Mouse (Mus musculus): ENCODE data around the gene Mfsd11. TPM values are rescaled to one million over a fixed set of nuclear protein-coding genes. Genes with fewer than 3 reads are reported as not detected.
A peak's percentile ranks its signal among the peaks of the same experiment; 100 is the strongest.

The Mfsd11 gene
- polyA plus RNA-seq, 1 experiment from 2014 or later, result 51.2 TPM

GRCm38 (mm10) chr11:116871538-116871937, 19.3 kb downstream of the Mfsd11 start:
- H3K4me3 ChIP-seq, result no peak overlapping the region
- H3K4me1 ChIP-seq, result no peaks in the 10 kb centered on the region
- WGBS, result 80% methylated on average over 9 of the region's 9 CpGs
- no peak overlapping the region for H3K4me2 ChIP-seq (replicated peaks)
- H3K9ac ChIP-seq, result no peak overlapping the region
- no peak for ATAC-seq (ENCODE audit: insufficient number of reproducible peaks, insufficient read depth, low FRiP score, low TSS enrichment)
- H3K27ac ChIP-seq, result no peak overlapping the region
- no peaks in the 10 kb centered on the region for H3K9me3 ChIP-seq
- H3K36me3 ChIP-seq, result peaks cover 56% of the 10 kb centered on the region
- no peaks in the 10 kb centered on the region for H3K27me3 ChIP-seq

- Histone ChIP-seq H3K4me1 (no peaks in the 10 kb centered on the region), H3K27me3 (no peaks in the 10 kb centered on the region), H3K9ac (no peak overlapping the region), H3K9me3 (no peaks in the 10 kb centered on the region), H3K27ac (no peak overlapping the region), H3K36me3 (peaks cover 43% of the 10 kb centered on the region), H3K4me2 (replicated peaks) (no peak overlapping the region), H3K4me3 (no peak overlapping the region)
- WGBS, result 72% methylated on average over 20 of the region's 20 CpGs
- ATAC-seq (ENCODE audit: insufficient number of reproducible peaks, insufficient read depth, low FRiP score, low TSS enrichment), result no peak
Measured at GRCm38 (mm10) chr11:116873987-116874386, 21.7 kb downstream of the Mfsd11 start.

DNA sequence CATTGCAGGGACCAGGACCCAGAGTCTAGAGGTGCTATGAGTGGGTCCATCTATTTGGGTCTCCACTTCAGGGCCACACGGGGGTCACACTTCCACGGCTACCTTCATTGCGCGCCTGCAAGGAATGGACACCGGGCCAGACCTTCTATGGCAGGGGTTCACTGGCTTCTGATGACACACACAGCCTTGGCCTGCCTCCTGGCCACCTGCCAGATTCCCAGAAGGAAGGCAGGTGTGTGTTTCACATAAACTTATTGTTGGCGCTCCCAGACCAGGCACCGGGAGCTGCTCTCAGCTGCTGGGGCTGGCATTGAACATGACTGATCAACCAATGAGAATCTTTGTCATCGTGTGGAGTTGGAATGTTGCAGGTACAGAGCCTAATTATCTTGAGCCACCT, 26.2 kb downstream of the Mfsd11 start:
- no peak overlapping the region for H3K27ac ChIP-seq
- no peaks in the 10 kb centered on the region for H3K4me1 ChIP-seq
- no peaks in the 10 kb centered on the region for H3K9me3 ChIP-seq
- no peak overlapping the region for H3K9ac ChIP-seq
- H3K27me3 ChIP-seq, result no peaks in the 10 kb centered on the region
- H3K4me2 ChIP-seq (replicated peaks), result no peak overlapping the region
- WGBS, result 91% methylated on average over 8 of the region's 8 CpGs
- no peak overlapping the region for H3K4me3 ChIP-seq
- ATAC-seq (ENCODE audit: insufficient number of reproducible peaks, insufficient read depth, low FRiP score, low TSS enrichment), result no peak
- H3K36me3 ChIP-seq, result peaks cover 18% of the 10 kb centered on the region

- Histone ChIP-seq H3K4me3 (no peak overlapping the region), H3K27me3 (no peaks in the 10 kb centered on the region), H3K9ac (no peak overlapping the region), H3K36me3 (no peaks in the 10 kb centered on the region), H3K9me3 (no peaks in the 10 kb centered on the region), H3K27ac (no peak overlapping the region), H3K4me1 (peaks cover 4% of the 10 kb centered on the region), H3K4me2 (replicated peaks) (no peak overlapping the region)
- 65% methylated on average over 7 of the region's 7 CpGs for WGBS
- ATAC-seq (ENCODE audit: insufficient number of reproducible peaks, insufficient read depth, low FRiP score, low TSS enrichment), result no peak
Measured at GRCm38 (mm10) chr11:116880839-116881238, 28.6 kb downstream of the Mfsd11 start.

DNA sequence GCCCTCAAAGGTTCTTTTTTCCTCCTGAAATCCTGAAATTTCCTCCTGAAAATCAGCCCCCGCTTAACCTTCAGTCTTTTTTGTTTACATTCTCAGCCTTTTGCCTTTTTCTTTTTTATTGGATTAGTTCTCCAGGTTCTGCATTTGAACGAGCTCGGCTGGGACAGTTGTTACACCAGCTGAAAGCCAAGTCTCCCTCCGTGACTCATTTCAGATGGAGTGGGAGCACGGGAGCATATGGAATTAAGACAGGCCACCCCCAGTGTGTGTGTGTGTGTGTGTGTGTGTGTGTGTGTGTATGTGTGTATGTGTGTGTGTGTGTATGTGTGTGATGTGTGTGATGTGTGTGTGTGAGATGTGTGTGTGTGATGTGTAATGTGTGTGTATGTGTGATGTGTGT, 29.2 kb downstream of the Mfsd11 start:
- whole genome bisulfite sequencing, result 63% methylated on average over 5 of the region's 5 CpGs
- Histone ChIP-seq H3K4me3 (no peak overlapping the region), H3K4me1 (peaks cover 8% of the 10 kb centered on the region), H3K4me2 (replicated peaks) (no peak overlapping the region), H3K27ac (no peak overlapping the region), H3K36me3 (no peaks in the 10 kb centered on the region), H3K27me3 (0 out of 2 replicates have a peak, but pooled peaks cover 3% of the 10 kb centered on the region), H3K9ac (no peak overlapping the region), H3K9me3 (no peaks in the 10 kb centered on the region)
- ATAC-seq (ENCODE audit: insufficient number of reproducible peaks, insufficient read depth, low FRiP score, low TSS enrichment), result no peak

DNA sequence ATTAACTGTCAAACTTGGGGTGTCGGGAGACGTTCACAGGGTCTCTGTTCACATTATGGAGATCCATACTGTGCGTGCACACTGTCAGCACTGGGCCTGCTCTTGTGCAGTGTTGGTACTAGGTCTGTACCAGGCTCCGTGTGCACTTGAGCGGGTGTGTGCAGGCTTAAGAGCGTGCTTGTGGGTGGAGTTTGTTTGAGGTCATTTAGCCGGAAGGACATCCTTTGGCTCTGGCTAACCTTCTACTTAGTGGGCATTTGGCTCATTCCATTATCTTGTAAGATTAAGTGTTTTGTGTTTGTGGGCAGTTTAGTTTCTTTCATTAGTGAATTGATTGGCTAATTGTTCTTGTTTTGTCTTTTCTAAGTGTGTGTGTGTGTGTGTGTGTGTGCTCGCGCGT, 30.2 kb downstream of the Mfsd11 start:
- Histone ChIP-seq H3K4me3 (no peak overlapping the region), H3K4me2 (replicated peaks) (no peak overlapping the region), H3K9ac (no peak overlapping the region), H3K27me3 (peaks cover 7% of the 10 kb centered on the region; the same call in 1 of the 2 replicates), H3K9me3 (no peaks in the 10 kb centered on the region), H3K27ac (no peak overlapping the region), H3K4me1 (peaks cover 8% of the 10 kb centered on the region), H3K36me3 (no peaks in the 10 kb centered on the region)
- WGBS, result 82% methylated on average over 10 of the region's 10 CpGs
- no peak for ATAC-seq (ENCODE audit: insufficient number of reproducible peaks, insufficient read depth, low FRiP score, low TSS enrichment)

DNA sequence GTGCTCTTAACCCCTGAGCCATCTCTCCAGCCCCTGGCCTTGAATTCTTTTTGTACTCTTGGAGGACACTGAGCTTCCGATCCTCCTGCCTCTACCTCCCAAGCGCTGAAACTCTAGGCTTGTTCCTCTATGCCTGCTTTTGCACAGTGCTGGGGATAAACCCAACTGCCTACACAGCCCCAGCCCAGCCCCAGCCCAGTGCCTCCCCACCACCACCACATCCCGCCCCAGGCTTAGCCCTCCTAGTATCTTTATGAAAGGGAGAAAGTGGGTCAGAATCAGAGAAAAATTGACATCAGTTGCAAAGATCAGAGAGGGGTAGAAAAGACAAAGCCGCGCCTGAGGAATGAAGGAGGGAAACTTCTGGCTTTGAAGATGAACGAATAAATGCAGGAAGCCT, 31.8 kb downstream of the Mfsd11 start:
- H3K9ac ChIP-seq, result no peak overlapping the region
- 84% methylated on average over 6 of the region's 6 CpGs for WGBS
- ATAC-seq (ENCODE audit: insufficient number of reproducible peaks, insufficient read depth, low FRiP score, low TSS enrichment), result no peak
- H3K9me3 ChIP-seq, result no peaks in the 10 kb centered on the region
- peaks cover 7% of the 10 kb centered on the region; the same call in 1 of the 2 replicates for H3K27me3 ChIP-seq
- no peak overlapping the region for H3K27ac ChIP-seq
- H3K36me3 ChIP-seq, result no peaks in the 10 kb centered on the region
- H3K4me1 ChIP-seq, result peaks cover 8% of the 10 kb centered on the region
- no peak overlapping the region for H3K4me2 ChIP-seq (replicated peaks)
- H3K4me3 ChIP-seq, result no peak overlapping the region

GRCm38 (mm10) chr11:116885275-116886151, 33.3 kb downstream of the Mfsd11 start:
- WGBS, result 3% methylated on average over 26 of the region's 28 CpGs

DNA sequence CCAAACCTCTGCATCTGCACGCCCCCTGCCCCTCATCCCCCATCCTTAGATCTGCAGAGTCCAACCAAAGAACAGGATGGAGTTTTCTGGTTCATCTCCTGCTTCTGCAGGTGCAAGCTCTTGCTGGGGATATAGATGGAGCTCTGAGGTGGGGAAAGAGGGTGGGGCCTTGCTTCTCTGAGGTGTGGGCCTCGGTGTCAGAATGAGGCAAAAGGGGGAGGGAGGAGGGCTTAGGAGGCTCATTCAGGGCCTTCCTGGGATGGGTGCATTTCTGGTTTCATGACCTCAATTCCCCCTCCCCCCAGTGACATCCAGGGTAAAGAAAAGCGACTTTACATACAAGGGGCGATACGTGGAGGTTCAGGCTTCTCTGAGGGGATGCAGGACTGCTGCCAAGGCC, 34.9 kb downstream of the Mfsd11 start:
- Histone ChIP-seq H3K27me3 (peaks cover 10% of the 10 kb centered on the region; the same call in 1 of the 2 replicates), H3K4me3 (no peak overlapping the region)

More at GRCm38 (mm10) chr11:116885275-116886151, 33.3 kb downstream of the Mfsd11 start:
- peak overlapping the region; percentile 18 for H3K4me3 ChIP-seq
- H3K4me2 ChIP-seq (replicated peaks), result peak overlapping the region; percentile 51
- ATAC-seq (ENCODE audit: insufficient number of reproducible peaks, insufficient read depth, low FRiP score, low TSS enrichment), result peak; percentile 42; the same call in 1 of the 2 replicates
- no peaks in the 10 kb centered on the region for H3K36me3 ChIP-seq
- H3K9me3 ChIP-seq, result no peaks in the 10 kb centered on the region
- peaks cover 10% of the 10 kb centered on the region; the same call in 1 of the 2 replicates for H3K27me3 ChIP-seq
- H3K27ac ChIP-seq, result no peak overlapping the region
- peaks cover 8% of the 10 kb centered on the region for H3K4me1 ChIP-seq
- H3K9ac ChIP-seq, result peak overlapping the region; percentile 30; the same call in 1 of the 2 replicates

DNA sequence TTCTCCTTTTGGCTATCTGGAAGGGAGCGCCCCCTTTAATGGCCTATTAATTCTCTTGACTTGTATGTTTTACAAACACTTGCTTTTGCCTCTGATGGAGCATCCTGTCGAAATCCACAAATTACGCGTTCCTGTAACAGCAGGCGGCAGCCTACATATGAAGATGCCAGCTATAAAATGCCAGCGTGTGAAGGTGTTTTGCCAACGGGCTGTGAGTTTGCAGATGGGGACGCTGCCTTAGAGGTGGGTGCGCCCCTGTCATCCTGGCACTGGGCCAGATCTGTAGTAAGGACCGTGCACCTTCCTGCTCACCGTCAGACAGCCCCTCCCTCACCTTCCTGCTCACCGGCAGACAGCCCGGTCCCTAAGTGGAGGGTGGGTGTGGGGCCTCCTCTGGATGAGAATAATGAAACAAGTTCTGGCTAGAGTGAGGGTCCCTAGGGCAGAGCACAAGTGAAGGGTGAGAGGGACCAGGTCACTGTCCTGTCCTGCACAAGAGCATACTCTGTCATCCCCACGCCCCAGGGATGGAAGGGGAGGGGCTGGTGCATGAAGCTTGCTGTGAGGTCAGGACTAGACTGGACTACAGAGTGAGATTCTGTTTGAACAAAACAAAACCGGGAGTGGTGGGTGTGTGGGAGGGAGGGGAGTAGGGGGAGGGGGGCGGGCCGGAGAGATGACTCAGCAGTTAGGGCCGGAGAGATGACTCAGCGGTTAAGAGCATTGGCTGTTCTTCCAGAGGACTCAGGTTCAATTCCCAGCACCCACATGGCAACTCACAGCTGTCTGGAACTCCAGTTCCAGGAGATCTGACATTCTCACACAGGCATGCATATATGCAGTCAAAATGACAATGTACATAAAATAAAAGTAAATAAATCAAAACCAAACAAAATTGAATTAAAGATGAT, 41.5 kb downstream of the Mfsd11 start:
- Histone ChIP-seq H3K9ac (no peak overlapping the region; the same call in 1 of the 2 replicates), H3K4me1 (0 out of 2 replicates have a peak, but pooled peaks cover 4% of the 10 kb centered on the region), H3K9me3 (no peaks in the 10 kb centered on the region), H3K4me3 (no peak overlapping the region), H3K27ac (no peak overlapping the region), H3K27me3 (peaks cover 8% of the 10 kb centered on the region; the same call in 1 of the 2 replicates), H3K36me3 (no peaks in the 10 kb centered on the region), H3K4me2 (replicated peaks) (no peak overlapping the region)
- WGBS, result 72% methylated on average over 19 of the region's 19 CpGs
- ATAC-seq (ENCODE audit: insufficient number of reproducible peaks, insufficient read depth, low FRiP score, low TSS enrichment), result no peak

More for the DNA sequence above, 34.9 kb downstream of the Mfsd11 start:
- ATAC-seq (ENCODE audit: insufficient number of reproducible peaks, insufficient read depth, low FRiP score, low TSS enrichment), result no peak
- Histone ChIP-seq H3K9ac (no peak overlapping the region), H3K4me1 (peaks cover 8% of the 10 kb centered on the region), H3K9me3 (no peaks in the 10 kb centered on the region), H3K27ac (no peak overlapping the region), H3K36me3 (no peaks in the 10 kb centered on the region), H3K4me2 (replicated peaks) (no peak overlapping the region)
- WGBS, result 58% methylated on average over 5 of the region's 5 CpGs

DNA sequence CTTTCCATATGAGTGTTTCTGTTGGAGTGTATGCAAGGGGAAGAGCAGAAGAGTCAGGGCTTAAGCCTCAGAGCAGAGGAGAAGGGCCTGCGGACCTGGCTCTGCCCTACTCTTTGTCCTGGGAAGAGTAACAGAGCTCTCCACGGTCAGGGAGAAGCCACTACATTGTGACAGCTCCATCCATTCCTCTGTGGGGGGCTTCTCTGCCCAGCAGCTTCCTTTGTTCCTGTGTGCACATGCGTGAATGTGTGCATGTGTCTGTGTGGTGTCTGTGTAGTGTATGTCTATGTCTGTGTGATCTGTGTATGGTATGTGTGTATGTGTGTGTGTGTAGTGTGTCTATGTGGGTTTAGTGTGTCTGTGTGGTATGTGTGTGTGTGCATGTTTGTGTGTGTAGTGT, 43.2 kb downstream of the Mfsd11 start:
- Histone ChIP-seq H3K4me1 (0 out of 2 replicates have a peak, but pooled peaks cover 7% of the 10 kb centered on the region), H3K4me3 (no peak overlapping the region), H3K9ac (no peak overlapping the region), H3K36me3 (no peaks in the 10 kb centered on the region), H3K9me3 (no peaks in the 10 kb centered on the region), H3K27ac (no peak overlapping the region), H3K27me3 (0 out of 2 replicates have a peak, but pooled peaks cover 6% of the 10 kb centered on the region), H3K4me2 (replicated peaks) (no peak overlapping the region)
- ATAC-seq (ENCODE audit: insufficient number of reproducible peaks, insufficient read depth, low FRiP score, low TSS enrichment), result no peak
- 68% methylated on average over 3 of the region's 3 CpGs for WGBS
